Mouse (Mus musculus) erythroblast, embryonic 14.5 days (primary cell): ENCODE results near the gene Plxna2.

Experiments used
- GATA1 ChIP-seq: IDR thresholded peaks from 2 replicates; pipeline ENCODE4 v1.6.1; 2012; ENCODE audit warnings: low read length, inconsistent platforms, mixed read lengths
- TAL1 ChIP-seq: IDR thresholded peaks from 3 replicates; pipeline ENCODE4 v1.6.1; 2012; ENCODE audit warnings: low read length, inconsistent platforms, mixed read lengths

DNA sequence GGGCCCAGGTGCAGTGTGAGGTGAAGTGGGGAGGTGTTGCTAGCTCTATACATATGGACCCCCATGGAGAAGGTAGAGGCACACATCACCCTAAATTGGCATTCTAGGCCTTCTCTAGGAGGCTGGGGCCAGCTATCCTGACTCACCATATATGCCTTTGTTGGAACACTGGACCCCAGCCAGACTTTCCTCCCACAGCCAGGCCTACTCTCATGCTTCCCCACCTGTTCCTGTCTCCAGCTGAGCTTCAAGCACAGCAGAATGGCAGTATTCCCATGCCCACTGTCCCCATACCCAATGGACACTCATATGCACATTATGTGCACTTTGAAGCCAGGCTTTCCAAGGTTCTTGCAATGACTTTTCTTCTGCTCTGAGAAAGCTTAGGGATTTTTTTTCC lies 64.0 kb downstream of the Plxna2 start:
- TF ChIP-seq GATA1 (no peak), TAL1 (no peak)
